Mouse (Mus musculus) liver, adult 2 months (tissue): ENCODE measurements around the gene Dennd2d. TPM values are rescaled to one million over a fixed set of nuclear protein-coding genes. Genes with fewer than 3 reads are reported as not detected.
A peak's percentile ranks its signal among the peaks of the same experiment; 100 is the strongest.

Source experiments
- DNase-seq: peaks from one replicate; pipeline ENCODE4 v3.0.0-alpha.2; 2011; ENCODE audit warnings: low read depth, low spot score; ENCODE audit errors: extremely low read depth
- H3K27ac ChIP-seq: fragments of 200-500 bp; replicated peaks from 2 replicates; pipeline ENCODE4 v1.5.1; 2012; ENCODE audit warnings: low read depth, mild to moderate bottlenecking, control low read depth, inconsistent platforms, low read length; ENCODE audit not compliant: insufficient read depth
- H3K27me3 ChIP-seq: fragments of 200-500 bp; 2 replicates; pipeline ENCODE4 v1.6.1; 2012; ENCODE audit warnings: mild to moderate bottlenecking, moderate library complexity, low read length, inconsistent platforms; ENCODE audit not compliant: control insufficient read depth, insufficient read depth
- H3K36me3 ChIP-seq: fragments of 200-500 bp; 2 replicates; pipeline ENCODE4 v1.6.1; 2012; ENCODE audit warnings: low read length, inconsistent platforms; ENCODE audit not compliant: control insufficient read depth, insufficient read depth
- H3K4me1 ChIP-seq: fragments of 200-500 bp; 2 replicates; pipeline ENCODE4 v1.6.1; 2011; ENCODE audit warnings: low read length; ENCODE audit not compliant: control insufficient read depth, insufficient read depth
- H3K4me3 ChIP-seq: fragments of 200-500 bp; 2 replicates; pipeline ENCODE4 v1.5.1; 2011; ENCODE audit warnings: low read depth, mild to moderate bottlenecking, control low read depth, low read length, moderate library complexity; ENCODE audit not compliant: insufficient read depth
- H3K79me2 ChIP-seq: fragments of 200-500 bp; 2 replicates; pipeline ENCODE4 v1.6.1; 2012; ENCODE audit warnings: inconsistent platforms, mild to moderate bottlenecking, low read length, moderate library complexity; ENCODE audit not compliant: control insufficient read depth, insufficient read depth
- H3K9ac ChIP-seq: fragments of 200-500 bp; 2 replicates; pipeline ENCODE4 v1.6.1; 2012; ENCODE audit warnings: low read depth, mild to moderate bottlenecking, control low read depth, inconsistent platforms, low read length
- CTCF ChIP-seq: fragments of 200-500 bp; IDR thresholded peaks from 2 replicates; pipeline ENCODE4 v1.5.1; 2011; ENCODE audit warnings: low read depth, low read length, control low read depth
- POLR2A ChIP-seq: fragments of 200-500 bp; IDR thresholded peaks from 2 replicates; pipeline ENCODE4 v1.6.1; 2011; ENCODE audit warnings: low read length, control low read depth; ENCODE audit not compliant: insufficient read depth; ENCODE audit errors: extremely low read depth
- WGBS: fragments of 180-500 bp; shearing (Covaris S2); methylation state at CpG from one replicate; pipeline ENCODE4 v1.1.7; 2018; 5-methylcytosine and 5-hydroxymethylcytosine counted together
- polyA plus RNA-seq: library from polyadenylated mRNA; depleted of rRNA; stranded (reverse); fragments of >200 nt; gene quantifications from 2 replicates; pipeline ENCODE4 v1.2.3, GENCODE M21; 2012
- total RNA-seq: library from RNA; depleted of rRNA; stranded (reverse); fragments of >200 nt; gene quantifications from 2 replicates; pipeline ENCODE4 v1.2.3, GENCODE M21; 2014

Dennd2d gene
- total and polyA plus RNA-seq, 2 experiments: 4.9 to 7.3 TPM

DNA sequence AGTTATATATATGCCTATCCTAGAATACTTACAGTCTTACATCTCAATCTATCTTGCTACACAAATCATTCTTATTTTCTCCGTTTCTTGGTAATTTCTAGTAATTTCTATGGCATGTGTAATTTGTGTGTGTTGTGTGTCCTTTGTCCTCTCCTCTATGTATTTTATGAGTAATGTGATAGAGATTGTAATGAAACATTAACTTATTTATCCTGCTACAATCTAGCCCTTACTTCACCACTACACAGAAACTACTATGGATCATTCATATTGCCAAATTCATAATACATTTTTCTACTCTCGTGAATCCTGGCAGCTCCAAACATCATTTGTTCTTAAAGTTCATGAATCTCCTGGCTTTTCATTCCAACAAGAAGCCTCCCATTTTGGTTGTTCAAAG lies 45.8 kb downstream of the Dennd2d start:
- TF ChIP-seq POLR2A: no peak
- no peak for TF ChIP-seq CTCF
- 25% methylated on average over 2 of the region's 2 CpGs for WGBS
- Histone ChIP-seq H3K27me3 (no peaks in the 10 kb centered on the region), H3K4me3 (no peak overlapping the region), H3K9ac (no peak overlapping the region), H3K27ac (no peak overlapping the region), H3K4me1 (peaks cover 6% of the 10 kb centered on the region; the same call in 1 of the 2 replicates), H3K79me2 (peaks cover 5% of the 10 kb centered on the region; the same call in 1 of the 2 replicates), H3K36me3 (peaks cover 14% of the 10 kb centered on the region)
- peak; percentile 67 for DNase-seq

- Histone ChIP-seq H3K79me2 (no peaks in the 10 kb centered on the region; the same call in 1 of the 2 replicates), H3K27ac (no peak overlapping the region), H3K27me3 (no peaks in the 10 kb centered on the region), H3K4me1 (no peaks in the 10 kb centered on the region; the same call in 1 of the 2 replicates), H3K36me3 (peaks cover 24% of the 10 kb centered on the region), H3K9ac (no peak overlapping the region), H3K4me3 (no peak overlapping the region)
- no peak for TF ChIP-seq POLR2A
- TF ChIP-seq CTCF: no peak
- no peak for DNase-seq
- WGBS: 75% methylated on average over 2 of the region's 2 CpGs
Observed at GRCm38 (mm10) chr3:106533277-106533676, 51.1 kb downstream of the Dennd2d start.

- DNase-seq: peak; percentile 95
- Histone ChIP-seq H3K9ac (0 out of 2 replicates have a peak overlapping the region, but pooled peaks have one; percentile 56), H3K4me3 (peak overlapping the region; percentile 39; the same call in 1 of the 2 replicates), H3K36me3 (no peaks in the 10 kb centered on the region; the same call in 1 of the 2 replicates), H3K79me2 (peaks cover 14% of the 10 kb centered on the region), H3K4me1 (peaks cover 25% of the 10 kb centered on the region; the same call in 1 of the 2 replicates), H3K27ac (peak overlapping the region; percentile 29), H3K27me3 (no peaks in the 10 kb centered on the region)
- no peak for TF ChIP-seq CTCF
- no peak for TF ChIP-seq POLR2A
- WGBS: 13% methylated on average over 8 of the region's 8 CpGs
Observed at GRCm38 (mm10) chr3:106544721-106545316, 62.6 kb downstream of the Dennd2d start.

DNA sequence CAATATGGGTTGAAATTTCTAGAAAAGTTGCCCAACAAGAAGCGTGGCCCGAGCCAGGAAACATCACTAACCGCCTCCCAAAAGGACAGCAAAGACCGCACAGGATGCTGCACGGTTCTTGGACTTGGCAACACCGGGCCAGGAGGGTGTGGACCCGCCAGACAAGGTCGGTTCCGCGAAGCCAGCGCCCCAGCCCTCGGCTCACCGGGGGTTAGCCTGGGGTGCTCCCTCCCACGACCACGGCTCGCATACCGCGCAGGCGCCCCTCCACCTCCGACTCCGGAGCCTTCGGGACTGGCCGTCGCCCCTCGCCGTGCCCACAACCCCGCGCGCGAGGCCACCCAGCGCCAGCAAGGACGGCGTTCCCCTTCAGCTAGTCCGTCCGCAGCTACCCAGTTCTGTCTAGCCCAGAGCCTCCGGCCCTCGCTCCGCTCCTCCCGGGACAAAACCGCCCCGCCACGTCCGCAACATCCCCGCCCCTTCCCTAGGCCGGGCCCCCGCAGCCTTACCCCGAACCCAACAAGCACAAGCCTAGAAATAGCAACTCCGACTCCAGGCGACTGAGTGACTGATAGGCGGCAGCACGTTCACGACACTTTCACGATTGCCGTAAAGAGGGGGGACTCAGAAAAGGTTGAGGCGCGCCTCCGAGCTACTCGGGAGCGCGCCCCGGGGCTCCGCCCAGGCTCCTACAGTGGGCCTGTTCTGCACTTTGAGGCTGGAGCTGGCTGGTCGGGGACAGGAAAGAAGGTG lies 65.1 kb downstream of the Dennd2d start, which contains the start of the genes Dram2 and Cept1:
Dram2 (plus strand) TSS at position 628 of the 753 bp plus-strand sequence.
Cept1 (minus strand) TSS at position 632 of the 753 bp plus-strand sequence.
- DNase-seq: peak; percentile 92
- TF ChIP-seq POLR2A (peak; percentile 70; the same call in 1 of the 2 replicates), CTCF (no peak)
- Histone ChIP-seq H3K27me3 (no peaks in the 10 kb centered on the region), H3K27ac (peak within 1 kb of the TSS; percentile 99), H3K4me1 (peaks cover 24% of the 10 kb centered on the region; the same call in 1 of the 2 replicates), H3K9ac (peak within 1 kb of the TSS; percentile 98), H3K36me3 (peaks cover 6% of the 10 kb centered on the region; the same call in 1 of the 2 replicates), H3K4me3 (peak within 1 kb of the TSS; percentile 99), H3K79me2 (peaks cover 17% of the 10 kb centered on the region; the same call in 1 of the 2 replicates)
- WGBS: under 1% methylated on average over 63 of the region's 63 CpGs

DNA sequence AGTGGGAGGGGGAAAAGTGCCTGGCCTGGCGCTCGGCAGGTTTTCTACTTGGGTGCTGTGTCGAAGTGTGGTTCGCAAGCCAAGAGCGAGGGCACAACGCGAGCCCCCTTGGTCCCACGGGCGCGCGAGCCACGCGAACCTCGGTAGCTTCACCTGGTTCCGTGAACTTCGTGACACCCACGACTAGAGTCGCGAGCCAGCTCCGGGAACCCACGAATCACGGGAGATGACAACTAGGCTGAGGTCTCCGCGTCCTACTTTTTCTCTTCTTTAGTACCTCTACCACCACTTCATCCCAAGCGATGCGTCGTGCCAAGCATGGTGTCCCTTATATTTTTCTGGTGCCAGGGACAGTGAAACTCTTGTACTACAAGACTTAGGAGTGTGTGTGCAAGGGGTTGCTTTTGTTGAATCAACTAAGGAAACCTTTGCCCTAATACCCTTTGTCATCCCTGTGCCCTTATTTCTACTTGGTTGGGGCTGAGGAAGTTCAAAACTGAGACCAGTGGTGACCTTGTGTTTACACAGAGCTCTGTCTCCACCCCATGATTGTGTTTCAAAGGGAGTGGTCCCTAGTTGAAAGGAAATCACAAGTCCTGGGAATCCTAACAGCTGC lies 65.8 kb downstream of the Dennd2d start:
- under 1% methylated on average over 27 of the region's 27 CpGs for WGBS
- TF ChIP-seq CTCF (no peak), POLR2A (no peak; the same call in 1 of the 2 replicates)
- peak; percentile 93 for DNase-seq
- no peaks in the 10 kb centered on the region for H3K27me3 ChIP-seq
- H3K79me2 ChIP-seq: peaks cover 15% of the 10 kb centered on the region; the same call in 1 of the 2 replicates
- H3K36me3 ChIP-seq: peaks cover 10% of the 10 kb centered on the region; the same call in 1 of the 2 replicates
- H3K4me3 ChIP-seq: peak overlapping the region; percentile 99
- peak overlapping the region; percentile 95 for H3K9ac ChIP-seq
- peak overlapping the region; percentile 99 for H3K27ac ChIP-seq
- H3K4me1 ChIP-seq: peaks cover 24% of the 10 kb centered on the region; the same call in 1 of the 2 replicates
